Mouse (Mus musculus) midbrain, embryonic 14.5 days (tissue): ENCODE data around the gene Pan3. TPM values are rescaled to one million over a fixed set of nuclear protein-coding genes. Genes with fewer than 3 reads are reported as not detected.

Experiments
- ATAC-seq: fragments of 200-750 bp; cut with Nextera tagmentation; 2 replicates; pipeline ENCODE4 v1.8.0; 2017; ENCODE audit warnings: moderate number of reproducible peaks, moderate library complexity; ENCODE audit not compliant: low FRiP score, low TSS enrichment
- DNase-seq: peaks from one replicate; pipeline ENCODE4 v3.0.0-alpha.2; 2015
- H3K27ac ChIP-seq: fragments of 300-500 bp; sonication (generic); replicated peaks from 2 replicates; pipeline ENCODE4 v1.5.1; 2014; ENCODE audit warnings: mild to moderate bottlenecking, low read depth, low read length, moderate library complexity
- H3K27me3 ChIP-seq: fragments of 300-500 bp; sonication (generic); 2 replicates; pipeline ENCODE4 v1.6.1; 2014; ENCODE audit warnings: low read length, control low read depth, mixed read lengths; ENCODE audit not compliant: control insufficient read depth, insufficient read depth
- H3K36me3 ChIP-seq: fragments of 300-500 bp; sonication (generic); 2 replicates; pipeline ENCODE4 v1.6.1; 2014; ENCODE audit warnings: low read length, control low read depth; ENCODE audit not compliant: control insufficient read depth, insufficient read depth
- H3K4me1 ChIP-seq: fragments of 300-500 bp; sonication (generic); 2 replicates; pipeline ENCODE4 v1.6.1; 2014; ENCODE audit warnings: mild to moderate bottlenecking, antibody characterized with exemption, low read length, control low read depth; ENCODE audit not compliant: control insufficient read depth, insufficient read depth
- H3K4me2 ChIP-seq: fragments of 300-500 bp; sonication (generic); 2 replicates; pipeline ENCODE4 v1.6.1; 2014; ENCODE audit warnings: mild to moderate bottlenecking, low read length, moderate library complexity
- H3K4me3 ChIP-seq: fragments of 300-500 bp; sonication (generic); replicated peaks from 2 replicates; pipeline ENCODE4 v1.5.1; 2014; ENCODE audit warnings: low read depth, low read length
- H3K9ac ChIP-seq: fragments of 300-500 bp; sonication (generic); replicated peaks from 2 replicates; pipeline ENCODE4 v1.6.1; 2014; ENCODE audit warnings: mild to moderate bottlenecking, low read length, moderate library complexity
- H3K9me3 ChIP-seq: fragments of 300-500 bp; sonication (generic); 2 replicates; pipeline ENCODE4 v1.6.1; 2016; ENCODE audit warnings: low read length, control low read depth, mixed read lengths; ENCODE audit not compliant: control insufficient read depth
- WGBS: fragments of 180-500 bp; shearing (Covaris S2); extraction: QIAGEN DNeasy Blood & Tissue Kit; methylation state at CpG from one replicate; pipeline ENCODE4 v1.1.7; 2014; 5-methylcytosine and 5-hydroxymethylcytosine counted together
- polyA plus RNA-seq: library from polyadenylated mRNA; unstranded; fragments of >200 nt; fragmentation: Nextera tagmentation; extraction: Ambion mirVana; gene quantifications from 2 replicates; pipeline ENCODE4 v1.2.1, GENCODE M21; 2014

The Pan3 gene
- polyA plus RNA-seq, 1 experiment from 2014 or later, result 69.5 TPM

DNA sequence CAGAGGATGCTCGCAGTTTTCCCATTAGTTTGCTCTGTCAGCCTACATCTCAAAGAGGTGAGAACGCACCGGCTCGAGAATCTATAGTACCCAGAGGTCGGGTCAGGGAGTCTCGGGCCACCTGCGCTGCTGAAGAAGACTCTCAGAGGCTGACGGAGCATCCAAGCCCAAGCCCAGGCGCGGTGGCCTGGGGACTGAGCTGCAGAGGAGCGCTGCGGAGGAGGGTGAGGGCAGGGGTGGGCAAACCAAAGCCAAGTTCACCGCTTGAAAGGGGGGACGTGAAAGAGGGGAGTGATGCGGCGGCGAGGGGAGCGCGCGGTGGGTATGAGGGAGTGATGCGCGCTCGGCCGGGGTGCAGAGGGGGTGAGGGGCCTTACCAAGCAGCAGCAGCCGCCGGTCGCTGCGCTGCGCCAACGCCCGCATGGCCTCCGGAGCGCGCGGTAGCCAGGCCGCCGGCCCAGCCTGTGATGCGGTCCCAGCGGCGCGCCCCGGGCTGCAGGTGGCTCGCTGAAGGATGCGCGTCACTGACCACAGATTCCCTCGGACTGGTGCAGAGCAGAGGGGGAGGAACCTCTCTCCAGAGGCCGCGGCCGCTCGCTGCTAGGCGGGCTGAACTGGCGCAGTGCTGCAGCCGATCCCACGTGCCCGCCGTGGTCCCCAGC is 30.0 kb upstream of the Pan3 start, which contains the start of gene Flt3:
Gene Flt3, minus strand, starts transcription at position 647 of the 662 bp plus-strand sequence.
- Histone ChIP-seq H3K4me2 (peak within 1 kb of the TSS; percentile 85), H3K36me3 (no peaks in the 10 kb centered on the region), H3K4me3 (peak within 1 kb of the TSS; percentile 45), H3K27ac (no peak within 1 kb of the TSS), H3K4me1 (peaks cover 3% of the 10 kb centered on the region; the same call in 1 of the 2 replicates), H3K27me3 (peaks cover 34% of the 10 kb centered on the region), H3K9ac (peak within 1 kb of the TSS; percentile 59), H3K9me3 (no peaks in the 10 kb centered on the region)
- ATAC-seq (peak; percentile 37; the same call in 1 of the 2 replicates), DNase-seq (peak; percentile 64)
- WGBS, result under 1% methylated on average over 56 of the region's 56 CpGs

DNA sequence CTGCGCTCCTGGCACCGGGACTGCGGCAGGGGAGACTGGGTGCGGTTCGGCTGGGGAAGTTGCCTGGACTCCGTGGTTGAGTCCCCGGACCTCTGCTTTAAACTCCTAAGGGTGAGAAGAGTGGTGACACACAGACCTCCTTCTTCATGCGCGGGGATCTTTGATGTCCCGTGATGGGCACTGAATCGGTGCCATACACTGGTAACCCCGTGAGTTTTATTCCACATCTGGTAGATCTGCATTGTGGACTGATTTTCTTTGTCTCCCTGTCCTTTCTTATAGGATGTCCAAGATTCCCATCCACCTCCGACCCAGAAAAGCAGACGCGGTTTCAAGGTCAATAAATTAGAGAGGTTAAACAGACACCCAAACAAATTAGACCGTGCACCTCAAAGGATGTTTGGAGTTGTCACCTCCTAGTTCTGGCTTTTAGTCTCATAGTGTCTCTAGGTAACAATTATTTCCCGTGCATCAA is 29.4 kb upstream of the Pan3 start:
- peak overlapping the region; percentile 59 for H3K9ac ChIP-seq
- peak overlapping the region; percentile 45 for H3K4me3 ChIP-seq
- peaks cover 34% of the 10 kb centered on the region for H3K27me3 ChIP-seq
- DNase-seq (no peak), ATAC-seq (no peak)
- peak overlapping the region; percentile 85 for H3K4me2 ChIP-seq
- no peak overlapping the region for H3K27ac ChIP-seq
- H3K4me1 ChIP-seq, result peaks cover 3% of the 10 kb centered on the region; the same call in 1 of the 2 replicates
- H3K9me3 ChIP-seq, result no peaks in the 10 kb centered on the region
- no peaks in the 10 kb centered on the region for H3K36me3 ChIP-seq
- 3% methylated on average over 17 of the region's 17 CpGs for WGBS

DNA sequence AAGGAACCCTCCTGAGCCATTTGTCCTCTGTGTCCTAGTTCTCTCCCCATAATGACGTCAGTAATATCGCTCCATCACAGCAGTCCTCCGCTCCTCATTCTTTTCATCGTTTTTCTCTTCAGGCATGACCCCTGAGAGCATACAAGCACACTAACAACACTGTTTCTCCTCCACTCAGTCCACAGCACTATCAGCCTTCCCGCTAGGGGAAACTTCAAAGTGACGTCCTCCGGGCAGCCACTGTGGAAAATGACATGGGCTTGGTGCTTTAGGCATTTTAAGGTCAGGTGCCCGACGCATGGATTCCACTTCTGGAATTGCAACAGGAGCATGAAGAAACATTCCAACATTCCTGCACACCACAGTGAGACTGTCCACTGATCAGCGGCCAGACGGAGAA is 28.9 kb upstream of the Pan3 start:
- WGBS, result 26% methylated on average over 11 of the region's 11 CpGs
- Histone ChIP-seq H3K4me3 (peak overlapping the region; percentile 45), H3K9me3 (no peaks in the 10 kb centered on the region), H3K9ac (peak overlapping the region; percentile 59; the same call in 1 of the 2 replicates), H3K4me1 (peaks cover 3% of the 10 kb centered on the region; the same call in 1 of the 2 replicates), H3K36me3 (no peaks in the 10 kb centered on the region), H3K27me3 (peaks cover 34% of the 10 kb centered on the region), H3K4me2 (peak overlapping the region; percentile 85), H3K27ac (no peak overlapping the region)
- DNase-seq (peak; percentile 37), ATAC-seq (no peak)

- peaks cover 34% of the 10 kb centered on the region for H3K27me3 ChIP-seq
- peaks cover 3% of the 10 kb centered on the region; the same call in 1 of the 2 replicates for H3K4me1 ChIP-seq
- DNase-seq (peak; percentile 79), ATAC-seq (no peak)
- no peak overlapping the region for H3K27ac ChIP-seq
- no peaks in the 10 kb centered on the region for H3K9me3 ChIP-seq
- H3K9ac ChIP-seq, result no peak overlapping the region
- WGBS, result 26% methylated on average over 5 of the region's 5 CpGs
- no peak overlapping the region for H3K4me2 ChIP-seq
- H3K4me3 ChIP-seq, result no peak overlapping the region
- H3K36me3 ChIP-seq, result no peaks in the 10 kb centered on the region
Measured at GRCm38 (mm10) chr5:147402505-147402904, 27.5 kb upstream of the Pan3 start.

DNA sequence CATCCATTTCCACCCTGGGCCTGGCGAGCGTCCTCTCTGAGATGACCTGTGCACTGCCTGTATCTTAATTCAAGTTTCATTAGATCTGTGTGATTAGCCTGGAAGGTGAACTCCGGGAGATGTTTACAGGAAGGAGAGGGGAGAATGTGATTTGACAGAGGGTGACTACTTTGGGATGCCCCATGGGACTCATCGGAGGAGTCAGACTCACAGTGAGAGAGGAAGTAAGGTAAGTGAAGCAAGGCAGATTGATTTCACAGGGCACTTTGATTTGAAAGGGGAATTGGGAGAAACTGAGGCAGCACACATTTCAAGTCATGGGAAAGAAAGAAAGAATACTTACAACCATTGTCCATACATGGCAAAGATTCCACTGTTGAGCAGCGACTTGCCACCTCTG is 23.8 kb upstream of the Pan3 start:
- Histone ChIP-seq H3K36me3 (no peaks in the 10 kb centered on the region), H3K9ac (no peak overlapping the region), H3K4me3 (no peak overlapping the region), H3K4me2 (no peak overlapping the region), H3K9me3 (no peaks in the 10 kb centered on the region), H3K4me1 (no peaks in the 10 kb centered on the region; the same call in 1 of the 2 replicates), H3K27ac (no peak overlapping the region), H3K27me3 (peaks cover 5% of the 10 kb centered on the region; the same call in 1 of the 2 replicates)
- DNase-seq, result no peak
- no peak for ATAC-seq
- 82% methylated on average over 5 of the region's 5 CpGs for WGBS

DNA sequence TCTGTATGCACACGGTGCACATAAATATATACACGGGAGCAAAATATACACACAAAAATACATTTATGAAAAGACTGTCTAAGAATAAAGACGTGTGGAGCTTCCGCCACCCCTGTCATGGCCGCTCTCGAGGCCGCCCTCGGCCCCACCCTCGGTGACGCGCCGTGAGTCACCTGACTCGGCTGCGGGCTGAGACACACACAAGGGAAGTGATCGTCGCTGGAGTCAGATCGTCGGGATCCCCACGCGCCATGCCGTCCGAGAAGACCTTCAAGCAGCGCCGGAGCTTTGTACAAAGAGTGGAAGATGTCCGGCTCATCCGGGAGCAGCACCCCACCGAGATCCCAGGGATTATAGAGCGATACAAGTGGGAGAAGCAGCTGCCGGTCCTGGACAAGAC is 21.2 kb upstream of the Pan3 start:
- Histone ChIP-seq H3K27ac (no peak overlapping the region), H3K27me3 (no peaks in the 10 kb centered on the region), H3K36me3 (no peaks in the 10 kb centered on the region), H3K4me1 (no peaks in the 10 kb centered on the region), H3K4me2 (0 out of 2 replicates have a peak overlapping the region, but pooled peaks have one; percentile 4), H3K9me3 (no peaks in the 10 kb centered on the region), H3K4me3 (no peak overlapping the region), H3K9ac (no peak overlapping the region)
- WGBS, result 68% methylated on average over 29 of the region's 29 CpGs
- ATAC-seq (no peak), DNase-seq (peak; percentile 7)

DNA sequence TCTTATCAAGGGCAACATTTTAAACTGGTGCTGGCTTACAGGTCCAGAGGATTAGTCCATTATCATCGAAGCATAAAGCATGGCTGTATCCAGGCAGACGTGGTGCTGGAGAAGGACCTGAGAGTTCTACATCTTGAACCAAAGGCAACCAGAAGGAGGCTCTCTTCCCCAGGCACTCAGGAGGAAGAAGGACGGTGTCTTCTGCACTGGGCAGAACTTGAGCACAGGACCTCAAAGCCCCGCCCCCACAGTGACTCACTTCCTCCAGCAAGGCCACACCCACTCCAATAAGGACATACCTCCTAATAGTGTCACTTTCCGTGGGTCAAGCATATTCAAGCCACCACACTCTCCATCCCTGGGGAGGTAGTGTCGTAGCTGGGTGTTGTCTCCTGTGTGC is 19.4 kb upstream of the Pan3 start:
- H3K36me3 ChIP-seq, result no peaks in the 10 kb centered on the region
- ATAC-seq, result no peak
- no peak overlapping the region for H3K27ac ChIP-seq
- H3K9ac ChIP-seq, result no peak overlapping the region
- H3K4me2 ChIP-seq, result no peak overlapping the region
- no peaks in the 10 kb centered on the region for H3K9me3 ChIP-seq
- no peaks in the 10 kb centered on the region for H3K27me3 ChIP-seq
- WGBS, result 83% methylated on average over 6 of the region's 6 CpGs
- no peak overlapping the region for H3K4me3 ChIP-seq
- DNase-seq, result no peak
- H3K4me1 ChIP-seq, result no peaks in the 10 kb centered on the region

DNA sequence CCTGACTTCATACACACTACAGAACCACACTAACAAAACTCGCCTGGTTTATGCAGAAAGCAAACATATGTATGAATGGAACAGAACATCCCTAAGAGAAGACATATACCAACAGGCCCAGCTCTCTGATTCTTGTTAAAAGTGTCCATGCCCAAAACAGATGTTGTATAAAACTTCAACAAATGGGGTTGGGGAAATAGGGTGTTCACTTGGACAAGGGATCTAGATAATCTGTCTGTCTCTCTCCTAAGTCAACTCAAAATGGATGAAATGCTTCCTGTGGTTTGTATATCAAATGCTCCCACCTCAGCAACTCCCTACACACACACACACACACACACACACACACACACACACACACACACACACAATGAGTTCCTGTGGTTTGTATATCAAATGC is 12.0 kb upstream of the Pan3 start:
- ATAC-seq, result no peak
- H3K27me3 ChIP-seq, result no peaks in the 10 kb centered on the region
- WGBS, result 89% methylated on average over 1 of the region's 1 CpGs
- DNase-seq, result no peak
- no peak overlapping the region for H3K9ac ChIP-seq
- no peaks in the 10 kb centered on the region for H3K36me3 ChIP-seq
- H3K4me1 ChIP-seq, result no peaks in the 10 kb centered on the region
- H3K9me3 ChIP-seq, result no peaks in the 10 kb centered on the region
- H3K27ac ChIP-seq, result no peak overlapping the region
- H3K4me2 ChIP-seq, result no peak overlapping the region
- no peak overlapping the region for H3K4me3 ChIP-seq
